Mouse (Mus musculus): Measurements from ENCODE around the gene Erg28. TPM values are rescaled to one million over a fixed set of nuclear protein-coding genes. Genes with fewer than 3 reads are reported as not detected.

The Erg28 gene
- polyA plus RNA-seq, 1 experiment from 2014 or later, result 97.3 TPM

DNA sequence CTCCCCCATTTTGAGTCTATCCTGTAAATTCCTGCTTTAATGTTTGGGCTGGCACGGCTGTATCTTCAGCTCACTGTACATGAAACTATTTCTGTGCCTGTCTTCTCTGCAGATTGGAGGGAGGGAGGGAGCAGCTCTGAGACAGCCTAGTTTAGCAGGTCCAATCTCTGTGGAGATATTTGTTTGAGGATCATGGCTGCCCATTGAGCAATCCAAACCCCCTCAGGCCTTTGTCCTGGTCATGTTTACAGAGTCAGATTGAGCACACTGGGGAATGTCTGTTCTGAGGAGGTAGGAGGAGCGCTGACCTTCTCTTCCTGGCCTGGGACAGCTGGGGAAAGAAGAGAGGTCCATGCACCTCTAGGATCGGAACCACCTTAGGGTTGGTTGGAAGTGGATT is 58.1 kb downstream of the Erg28 start:
- no peak overlapping the region for H3K27ac ChIP-seq
- WGBS, result 67% methylated on average over 3 of the region's 3 CpGs
- no peak for ATAC-seq (ENCODE audit: low FRiP score)
- H3K36me3 ChIP-seq, result no peaks in the 10 kb centered on the region
- no peak overlapping the region for H3K4me3 ChIP-seq
- no peak overlapping the region for H3K4me2 ChIP-seq (replicated peaks)
- no peak overlapping the region for H3K9ac ChIP-seq
- H3K27me3 ChIP-seq, result no peaks in the 10 kb centered on the region
- H3K9me3 ChIP-seq (replicated peaks), result no peaks in the 10 kb centered on the region
- no peaks in the 10 kb centered on the region for H3K4me1 ChIP-seq

Other genes starting within 250 kb of the Erg28 start
- 0.90 and 1.1 TPM in 2 replicates for gene Jdp2, start 225.5 kb downstream of the Erg28 start, polyA plus RNA-seq (2016; fragmentation: Nextera tagmentation; extraction: Ambion mirVana)
- 2.3 and 2.6 TPM in 2 replicates for gene Batf, start 137.9 kb downstream of the Erg28 start, polyA plus RNA-seq (2016; fragmentation: Nextera tagmentation; extraction: Ambion mirVana)
- 2.6 and 3.4 TPM in 2 replicates for gene Flvcr2, start 78.0 kb downstream of the Erg28 start, polyA plus RNA-seq (2016; fragmentation: Nextera tagmentation; extraction: Ambion mirVana)
- gene Ttll5, start 109 bp upstream of the Erg28 start, polyA plus RNA-seq (2016; fragmentation: Nextera tagmentation; extraction: Ambion mirVana), result 15.9 and 19.0 TPM in 2 replicates